Mouse (Mus musculus) myocyte (in vitro differentiated cells): Measurements from ENCODE around the gene Lcn2.

Experiments used
- CEBPB ChIP-seq: IDR thresholded peaks from 2 replicates; pipeline ENCODE4 v1.6.1; 2011; ENCODE audit warnings: mild to moderate bottlenecking, moderate library complexity; ENCODE audit not compliant: poor library complexity, insufficient read depth, severe bottlenecking
- E2F4 ChIP-seq: IDR thresholded peaks from one replicate; pipeline ENCODE4 v1.6.1; 2011; ENCODE audit warnings: mild to moderate bottlenecking, control low read depth, moderate library complexity; ENCODE audit not compliant: insufficient read depth
- MAX ChIP-seq: IDR thresholded peaks from one replicate; pipeline ENCODE4 v1.6.1; 2011; ENCODE audit warnings: low read depth, mild to moderate bottlenecking, control low read depth
- MYOD1 ChIP-seq, 3 experiments: IDR thresholded peaks; one replicate each; pipeline ENCODE4 v1.6.1; 2011; ENCODE audit warnings: control low read depth in 2 of 3, low read depth in 2 of 3, mild to moderate bottlenecking in 2 of 3, moderate library complexity in 1 of 3; ENCODE audit not compliant: insufficient read length in 2 of 3, control insufficient read depth in 1 of 3
- POLR2A ChIP-seq: IDR thresholded peaks from one replicate; pipeline ENCODE4 v1.6.1; 2011; ENCODE audit warnings: low read depth, mild to moderate bottlenecking, control low read depth, moderate library complexity; ENCODE audit not compliant: insufficient read length
- REST ChIP-seq: IDR thresholded peaks from one replicate; pipeline ENCODE4 v1.6.1; 2011; ENCODE audit warnings: mild to moderate bottlenecking, control low read depth, moderate library complexity; ENCODE audit not compliant: insufficient read depth, insufficient read length
- SRF ChIP-seq: IDR thresholded peaks from one replicate; pipeline ENCODE4 v1.6.1; 2011; ENCODE audit warnings: low read depth; ENCODE audit not compliant: control insufficient read depth, insufficient read length
- TCF12 ChIP-seq: IDR thresholded peaks from one replicate; pipeline ENCODE4 v1.6.1; 2011; ENCODE audit warnings: mild to moderate bottlenecking, control low read depth; ENCODE audit not compliant: poor library complexity, insufficient read depth, severe bottlenecking
- USF1 ChIP-seq: IDR thresholded peaks from one replicate; pipeline ENCODE4 v1.6.1; 2011; ENCODE audit warnings: low read depth, mild to moderate bottlenecking, control low read depth, moderate library complexity

GRCm38 (mm10) chr2:32421851-32422251, 33.8 kb upstream of the Lcn2 start:
- TF ChIP-seq POLR2A (no peak), MYOD1 (IDR thresholded peaks at IDR 0.05; ENCODE audit: control insufficient read depth in 1 of 3, insufficient read length in 2 of 3, low read depth in 2 of 3) (no peak), MAX (no peak), SRF (no peak), CEBPB (no peak), TCF12 (no peak), E2F4 (no peak), REST (no peak), USF1 (no peak)
